Mouse (Mus musculus) T-helper 1 cell (primary cell): ENCODE data around the gene Atp2a1.

ENCODE experiments used
- in situ Hi-C: fragments of 300-600 bp; cut with MboI, MseI; formaldehyde crosslinking; loops from one replicate; pipeline ENCODE4 v1.15.1; 2025; ENCODE audit warnings: high pct_unique_total_duplicates

The Atp2a1 gene

GRCm38 (mm10) chr7:126453861-126454260, 9.0 kb downstream of the Atp2a1 start:
- in situ Hi-C loops, result no loop called here

GRCm38 (mm10) chr7:126452244-126452643, 10.7 kb downstream of the Atp2a1 start:
- in situ Hi-C loops, result no loop called here

GRCm38 (mm10) chr7:126450641-126451040, 12.3 kb downstream of the Atp2a1 start:
- in situ Hi-C loops, result no loop called here

GRCm38 (mm10) chr7:126449991-126450390, 12.9 kb downstream of the Atp2a1 start:
- in situ Hi-C loops, result loop anchor here (5.0 kb wide), 1 partner anchor 62 kb away; no protein-coding TSS in a partner anchor

- in situ Hi-C loops, result loop anchor here (5.0 kb wide), 1 partner anchor 64 kb away; no protein-coding TSS in a partner anchor
These were observed 14.4 kb downstream of the Atp2a1 start for GRCm38 (mm10) chr7:126448481-126448880.

- in situ Hi-C loops, result loop anchor here (5.0 kb wide), 1 partner anchor 66 kb away; no protein-coding TSS in a partner anchor
These were observed 16.7 kb downstream of the Atp2a1 start for GRCm38 (mm10) chr7:126446217-126446616.

GRCm38 (mm10) chr7:126445104-126445815, 17.6 kb downstream of the Atp2a1 start:
- in situ Hi-C loops, result loop anchor here (5.0 kb wide), 1 partner anchor 67 kb away; no protein-coding TSS in a partner anchor

- in situ Hi-C loops, result no loop called here
These were observed 18.4 kb downstream of the Atp2a1 start for GRCm38 (mm10) chr7:126444536-126444935.

- in situ Hi-C loops, result no loop called here
These were observed 18.9 kb downstream of the Atp2a1 start for GRCm38 (mm10) chr7:126443997-126444396.

GRCm38 (mm10) chr7:126440134-126440533, 22.8 kb downstream of the Atp2a1 start:
- in situ Hi-C loops, result no loop called here

GRCm38 (mm10) chr7:126436851-126437250, 26.1 kb downstream of the Atp2a1 start:
- in situ Hi-C loops, result no loop called here

- in situ Hi-C loops, result no loop called here
These were observed 27.1 kb downstream of the Atp2a1 start for GRCm38 (mm10) chr7:126435801-126436200.

GRCm38 (mm10) chr7:126434726-126435125, 28.2 kb downstream of the Atp2a1 start:
- in situ Hi-C loops, result no loop called here

GRCm38 (mm10) chr7:126430167-126430566, 32.7 kb downstream of the Atp2a1 start:
- in situ Hi-C loops, result no loop called here

GRCm38 (mm10) chr7:126429503-126429898, 33.4 kb downstream of the Atp2a1 start:
- in situ Hi-C loops, result no loop called here

- in situ Hi-C loops, result no loop called here
These were observed 34.0 kb downstream of the Atp2a1 start, which contains the start of gene Rabep2 for GRCm38 (mm10) chr7:126428631-126429502. Gene Rabep2, plus strand, starts transcription at chr7:126428759.

GRCm38 (mm10) chr7:126428154-126428553, 34.8 kb downstream of the Atp2a1 start:
- in situ Hi-C loops, result no loop called here

GRCm38 (mm10) chr7:126427323-126427860, 35.5 kb downstream of the Atp2a1 start:
- in situ Hi-C loops, result no loop called here

- in situ Hi-C loops, result no loop called here
These were observed 38.7 kb downstream of the Atp2a1 start for GRCm38 (mm10) chr7:126424161-126424560.

GRCm38 (mm10) chr7:126421756-126422155, 41.2 kb downstream of the Atp2a1 start:
- in situ Hi-C loops, result no loop called here

- in situ Hi-C loops, result no loop called here
These were observed 44.4 kb downstream of the Atp2a1 start for GRCm38 (mm10) chr7:126418496-126418895.

- in situ Hi-C loops, result no loop called here
These were observed 45.3 kb downstream of the Atp2a1 start for GRCm38 (mm10) chr7:126417606-126418005.
